13 mouse cellular contexts compared by ENCODE assay signal in the genomic region with DNA sequence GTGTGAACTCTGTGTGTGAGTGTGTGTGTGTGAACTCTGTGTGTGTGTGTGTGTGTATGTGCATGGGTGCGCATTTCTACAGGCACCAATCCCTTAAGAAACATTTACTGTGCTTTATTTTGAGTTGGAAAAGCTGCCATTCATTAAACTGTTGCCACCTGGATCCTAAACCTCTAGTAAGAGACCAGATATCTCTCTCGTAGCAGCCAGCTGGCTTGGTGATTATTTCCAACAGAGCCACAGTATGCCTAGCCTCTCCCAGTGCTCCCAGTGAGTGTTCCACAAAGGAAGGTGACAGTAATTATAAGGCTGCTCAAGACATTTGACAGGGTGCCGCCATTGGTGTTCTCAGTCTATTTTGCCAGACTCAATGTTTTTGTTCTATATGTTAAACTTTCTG. TPM values are rescaled to one million over a fixed set of nuclear protein-coding genes. Genes with fewer than 3 reads are reported as not detected.
A peak's percentile ranks its signal among the peaks of the same experiment; 100 is the strongest.
DNase-seq lines count a peak whose midpoint lies in the region; ATAC-seq lines count a peak whose summit lies in the region.
"Had no signal": no experiment of that assay in that cellular context is flagged by ENCODE, and none has a peak within 500 bp of the region (broad histone marks: within the 10 kb centered on the region; RNA-seq: fewer than 3 reads in every experiment).

No protein-coding gene starts in this region.

- no peaks in the 10 kb centered on the region; the same call in 1 of the 2 replicates for H3K27me3 ChIP-seq in forebrain, embryonic 16.5 days (replicated peaks; ENCODE audit: control insufficient read depth, insufficient read depth, low read length)
- H3K27me3 ChIP-seq in forebrain, embryonic 12.5 days: no peaks in the 10 kb centered on the region
- H3K27me3 ChIP-seq in hindbrain, embryonic 15.5 days: no peaks in the 10 kb centered on the region
- H3K27me3 ChIP-seq in hindbrain, embryonic 14.5 days (ENCODE audit: control insufficient read depth, insufficient read depth, low read length): no peaks in the 10 kb centered on the region
- H3K27me3 ChIP-seq: neural tube, embryonic 15.5 days had no signal

- no peaks in the 10 kb centered on the region for H3K36me3 ChIP-seq in forebrain, embryonic 16.5 days (ENCODE audit: control insufficient read depth, insufficient read depth)
- H3K36me3 ChIP-seq in forebrain, embryonic 12.5 days (replicated peaks): no peaks in the 10 kb centered on the region
- no peaks in the 10 kb centered on the region for H3K36me3 ChIP-seq in hindbrain, embryonic 15.5 days
- no peaks in the 10 kb centered on the region for H3K36me3 ChIP-seq in hindbrain, embryonic 14.5 days (replicated peaks; ENCODE audit: control insufficient read depth, insufficient read depth)
- H3K36me3 ChIP-seq: neural tube, embryonic 15.5 days had no signal

- H3K4me3 ChIP-seq in forebrain, embryonic 16.5 days (replicated peaks; ENCODE audit: low read length): no peak overlapping the region
- no peak overlapping the region for H3K4me3 ChIP-seq in forebrain, embryonic 12.5 days (replicated peaks)
- H3K4me3 ChIP-seq in hindbrain, embryonic 15.5 days: no peak overlapping the region
- H3K4me3 ChIP-seq in hindbrain, embryonic 14.5 days (replicated peaks; ENCODE audit: low read length): no peak overlapping the region
- H3K4me3 ChIP-seq: neural tube, embryonic 15.5 days had no signal

- no peak for DNase-seq in hindbrain, embryonic 14.5 days (ENCODE audit: low spot score)
- DNase-seq in cerebellum, adult 11 months: peak; percentile 25
- peak; percentile 45 to 76 for DNase-seq in cerebellum, postnatal 14 days
- DNase-seq in left cerebral cortex, adult 18-20 months (ENCODE audit: low spot score in 2 of 2): no peak
- DNase-seq: B cell, adult 2 months; kidney, postnatal 4 days; layer of hippocampus, postnatal 36 days; liver, postnatal 0 days had no signal

- H3K4me1 ChIP-seq in forebrain, embryonic 16.5 days (replicated peaks; ENCODE audit: control insufficient read depth, insufficient read depth, low read length): peaks cover 23% of the 10 kb centered on the region
- H3K4me1 ChIP-seq in forebrain, embryonic 12.5 days: peaks cover 21% of the 10 kb centered on the region
- peaks cover 21% of the 10 kb centered on the region for H3K4me1 ChIP-seq in hindbrain, embryonic 15.5 days (replicated peaks)
- peaks cover 20% of the 10 kb centered on the region for H3K4me1 ChIP-seq in hindbrain, embryonic 14.5 days (replicated peaks; ENCODE audit: control insufficient read depth, insufficient read depth, low read length)

- H3K9me3 ChIP-seq in forebrain, embryonic 16.5 days (ENCODE audit: control insufficient read depth, low read length): no peaks in the 10 kb centered on the region
- H3K9me3 ChIP-seq in forebrain, embryonic 12.5 days: no peaks in the 10 kb centered on the region
- H3K9me3 ChIP-seq in hindbrain, embryonic 15.5 days: no peaks in the 10 kb centered on the region
- H3K9me3 ChIP-seq in hindbrain, embryonic 14.5 days (ENCODE audit: control insufficient read depth, low read length): no peaks in the 10 kb centered on the region
- H3K9me3 ChIP-seq: neural tube, embryonic 15.5 days had no signal

- H3K9ac ChIP-seq in forebrain, embryonic 16.5 days (replicated peaks; ENCODE audit: low read depth, low read length): no peak overlapping the region
- H3K9ac ChIP-seq in forebrain, embryonic 12.5 days: no peak overlapping the region
- H3K9ac ChIP-seq in hindbrain, embryonic 15.5 days: no peak overlapping the region
- H3K9ac ChIP-seq in hindbrain, embryonic 14.5 days: no peak overlapping the region
- H3K9ac ChIP-seq: liver, postnatal 0 days; neural tube, embryonic 15.5 days had no signal

- no peak overlapping the region for H3K4me2 ChIP-seq in forebrain, embryonic 16.5 days (ENCODE audit: low read length)
- H3K4me2 ChIP-seq in forebrain, embryonic 12.5 days: no peak overlapping the region; the same call in 1 of the 2 replicates
- H3K4me2 ChIP-seq in hindbrain, embryonic 15.5 days: no peak overlapping the region
- no peak overlapping the region for H3K4me2 ChIP-seq in hindbrain, embryonic 14.5 days (replicated peaks)

- ATAC-seq in forebrain, embryonic 16.5 days: peak; percentile 61
- ATAC-seq in forebrain, embryonic 12.5 days (ENCODE audit: low FRiP score): no peak
- ATAC-seq in hindbrain, embryonic 15.5 days (ENCODE audit: low FRiP score, low read depth): no peak
- ATAC-seq in hindbrain, embryonic 14.5 days (ENCODE audit: low FRiP score): no peak
- ATAC-seq: intestine, embryonic 16.5 days; liver, postnatal 0 days had no signal

- H3K27ac ChIP-seq in forebrain, embryonic 16.5 days (ENCODE audit: low read length): 0 out of 2 replicates have a peak overlapping the region, but pooled peaks have one; percentile 34
- no peak overlapping the region for H3K27ac ChIP-seq in forebrain, embryonic 12.5 days
- H3K27ac ChIP-seq in hindbrain, embryonic 15.5 days (replicated peaks): peak overlapping the region; percentile 67; the same call in 1 of the 2 replicates
- H3K27ac ChIP-seq in hindbrain, embryonic 14.5 days: no peak overlapping the region

- WGBS in forebrain, embryonic 16.5 days: 37% methylated on average over 3 of the region's 3 CpGs
- 60% methylated on average over 3 of the region's 3 CpGs for WGBS in forebrain, embryonic 12.5 days
- WGBS in hindbrain, embryonic 15.5 days: 57% methylated on average over 3 of the region's 3 CpGs
- WGBS in hindbrain, embryonic 14.5 days: 70% methylated on average over 3 of the region's 3 CpGs

RNA-seq across cellular contexts. Expression of a gene that starts 14.5 kb away (rescaled TPM):
- 24.4 and 25.3 TPM in 2 replicates for polyA plus RNA-seq in forebrain, embryonic 16.5 days (2015; fragmentation: Nextera tagmentation; extraction: Ambion mirVana)
- 17.8 and 18.0 TPM in 2 replicates for polyA plus RNA-seq in forebrain, embryonic 12.5 days (2016; fragmentation: Nextera tagmentation; extraction: Ambion mirVana)
- 54.9 and 68.2 TPM in 2 replicates for polyA plus RNA-seq in hindbrain, embryonic 15.5 days (2015; fragmentation: Nextera tagmentation; extraction: Ambion mirVana)
- polyA plus RNA-seq in hindbrain, embryonic 14.5 days (2014; fragmentation: Nextera tagmentation; extraction: Ambion mirVana): 57.7 and 66.6 TPM in 2 replicates
- 10 to 100 TPM; 39.6 to 40.9 TPM for total RNA-seq in left cerebral cortex, adult 18-20 months (2021)

RNA-seq across cellular contexts. Expression of a gene that starts 47.6 kb away (rescaled TPM):
- 199 and 215 TPM in 2 replicates for polyA plus RNA-seq in forebrain, embryonic 16.5 days (2015; fragmentation: Nextera tagmentation; extraction: Ambion mirVana)
- 348 and 361 TPM in 2 replicates for polyA plus RNA-seq in forebrain, embryonic 12.5 days (2016; fragmentation: Nextera tagmentation; extraction: Ambion mirVana)
- 164 and 175 TPM in 2 replicates for polyA plus RNA-seq in hindbrain, embryonic 15.5 days (2015; fragmentation: Nextera tagmentation; extraction: Ambion mirVana)
- polyA plus RNA-seq in hindbrain, embryonic 14.5 days (2014; fragmentation: Nextera tagmentation; extraction: Ambion mirVana): 178 and 185 TPM in 2 replicates
- 100 to 1,000 TPM; 234 to 248 TPM for total RNA-seq in left cerebral cortex, adult 18-20 months (2021)

Comparison
In these comparisons a context has a peak if more than half of its experiments do, and no peak if none do; other contexts are left out.
1. H3K27ac ChIP-seq: peak in forebrain, embryonic 16.5 days (single experiment) and hindbrain, embryonic 15.5 days (single experiment); none in forebrain, embryonic 12.5 days (single experiment) and hindbrain, embryonic 14.5 days (single experiment).
2. DNase-seq: peak in cerebellum, adult 11 months (single experiment) and cerebellum, postnatal 14 days (2 of 2); none in hindbrain, embryonic 14.5 days (single experiment) and left cerebral cortex, adult 18-20 months (0 of 2).